Mouse (Mus musculus) MEL (cell line): ENCODE measurements around the gene Epb41l2. TPM values are rescaled to one million over a fixed set of nuclear protein-coding genes. Genes with fewer than 3 reads are reported as not detected.

Source experiments
- DNase-seq: peaks from one replicate; pipeline ENCODE4 v3.0.0; 2011; ENCODE audit warnings: low read depth, low spot score
- H3K27ac ChIP-seq: 2 replicates; pipeline ENCODE4 v1.5.1; 2012; ENCODE audit warnings: low read depth, mild to moderate bottlenecking, control low read depth, low read length, moderate library complexity; ENCODE audit not compliant: control insufficient read depth
- H3K27me3 ChIP-seq, 2 experiments: fragments of 150-350 bp in 1 of 2; sonication (generic) in 1 of 2; 2 replicates each; pipeline ENCODE4 v1.6.1; 2012; ENCODE audit warnings: low read length in 2 of 2, mild to moderate bottlenecking in 2 of 2, improper control_type of control experiment in 1 of 2, moderate library complexity in 1 of 2; ENCODE audit not compliant: insufficient read depth in 2 of 2, control insufficient read depth in 1 of 2
- H3K36me3 ChIP-seq, 2 experiments: 2 replicates each; pipeline ENCODE4 v1.6.1; 2012 to 2014; ENCODE audit warnings: low read length in 2 of 2, improper control_type of control experiment in 1 of 2, inconsistent platforms in 1 of 2, mild to moderate bottlenecking in 1 of 2; ENCODE audit not compliant: insufficient read depth in 2 of 2, control insufficient read depth in 1 of 2
- H3K4me1 ChIP-seq, 2 experiments: fragments of 150-350 bp in 1 of 2; sonication (generic) in 1 of 2; 2 replicates each; pipeline ENCODE4 v1.6.1; 2012; ENCODE audit warnings: low read length in 2 of 2, improper control_type of control experiment in 1 of 2, mild to moderate bottlenecking in 1 of 2; ENCODE audit not compliant: insufficient read depth in 2 of 2, control insufficient read depth in 1 of 2
- H3K4me3 ChIP-seq, 2 experiments: fragments of 150-350 bp in 1 of 2; sonication (generic) in 1 of 2; 2 replicates each; pipeline ENCODE4 v1.5.1; 2012; ENCODE audit warnings: low read depth in 2 of 2, low read length in 2 of 2, mild to moderate bottlenecking in 2 of 2, moderate library complexity in 2 of 2, control low read depth in 1 of 2, improper control_type of control experiment in 1 of 2; ENCODE audit not compliant: control insufficient read depth in 1 of 2, insufficient read depth in 1 of 2
- H3K79me2 ChIP-seq: 2 replicates; pipeline ENCODE4 v1.6.1; 2012; ENCODE audit warnings: mild to moderate bottlenecking, low read length, moderate library complexity; ENCODE audit not compliant: control insufficient read depth, poor library complexity, insufficient read depth
- H3K9ac ChIP-seq: 2 replicates; pipeline ENCODE4 v1.6.1; 2012; ENCODE audit warnings: low read depth, mild to moderate bottlenecking, control low read depth, low read length, moderate library complexity; ENCODE audit not compliant: control insufficient read depth, poor library complexity, severe bottlenecking
- H3K9me3 ChIP-seq: fragments of 150-350 bp; sonication (generic); replicated peaks from 2 replicates; pipeline ENCODE4 v1.6.1; 2012; ENCODE audit warnings: mild to moderate bottlenecking, low read length, improper control_type of control experiment, moderate library complexity; ENCODE audit not compliant: insufficient read depth
- BHLHE40 ChIP-seq: IDR thresholded peaks from 2 replicates; pipeline ENCODE4 v1.6.1; 2012; ENCODE audit warnings: low read depth, mild to moderate bottlenecking, inconsistent platforms, low read length, improper control_type of control experiment, borderline replicate concordance
- CHD1 ChIP-seq: IDR thresholded peaks from 2 replicates; pipeline ENCODE4 v1.6.1; 2012; ENCODE audit warnings: low read depth, mild to moderate bottlenecking, inconsistent platforms, low read length, improper control_type of control experiment
- ELF1 ChIP-seq: IDR thresholded peaks from 2 replicates; pipeline ENCODE4 v1.6.1; 2014; ENCODE audit warnings: low read depth, mild to moderate bottlenecking, inconsistent platforms, low read length, improper control_type of control experiment, moderate library complexity
- ETS1 ChIP-seq: IDR thresholded peaks from 2 replicates; pipeline ENCODE4 v1.6.1; 2012; ENCODE audit warnings: low read depth, mild to moderate bottlenecking, inconsistent platforms, low read length, improper control_type of control experiment, moderate library complexity
- GABPA ChIP-seq: IDR thresholded peaks from 2 replicates; pipeline ENCODE4 v1.6.1; 2012; ENCODE audit warnings: low read depth, mild to moderate bottlenecking, inconsistent platforms, low read length, improper control_type of control experiment, moderate library complexity
- MAX ChIP-seq: IDR thresholded peaks from 2 replicates; pipeline ENCODE4 v1.6.1; 2011; ENCODE audit warnings: low read length, improper control_type of control experiment
- MYB ChIP-seq: IDR thresholded peaks from 2 replicates; pipeline ENCODE4 v1.6.1; 2011; ENCODE audit warnings: mild to moderate bottlenecking, low read depth, low read length, improper control_type of control experiment
- SIN3A ChIP-seq: IDR thresholded peaks from 2 replicates; pipeline ENCODE4 v1.6.1; 2012; ENCODE audit warnings: low read length, improper control_type of control experiment, inconsistent platforms
- SMC3 ChIP-seq: IDR thresholded peaks from 2 replicates; pipeline ENCODE4 v1.6.1; 2011; ENCODE audit warnings: low read depth, low read length, improper control_type of control experiment
- TAL1 ChIP-seq: IDR thresholded peaks from 2 replicates; pipeline ENCODE4 v1.6.1; 2012; ENCODE audit warnings: mild to moderate bottlenecking, inconsistent platforms, low read length, moderate library complexity, mixed read lengths
- TBP ChIP-seq: IDR thresholded peaks from 2 replicates; pipeline ENCODE4 v1.8.0; 2011; ENCODE audit warnings: low read depth, low read length, improper control_type of control experiment
- UBTF ChIP-seq: IDR thresholded peaks from 2 replicates; pipeline ENCODE4 v1.6.1; 2012; ENCODE audit warnings: low read depth, mild to moderate bottlenecking, inconsistent platforms, low read length, improper control_type of control experiment, moderate library complexity, borderline replicate concordance; ENCODE audit not compliant: insufficient read depth
- USF1 ChIP-seq: IDR thresholded peaks from 2 replicates; pipeline ENCODE4 v1.6.1; 2014; ENCODE audit warnings: low read depth, mild to moderate bottlenecking, inconsistent platforms, low read length, improper control_type of control experiment, moderate library complexity
- ZC3H11A ChIP-seq: IDR thresholded peaks from 2 replicates; pipeline ENCODE4 v1.6.1; 2012; ENCODE audit warnings: low read depth, mild to moderate bottlenecking, inconsistent platforms, low read length, improper control_type of control experiment
- ZKSCAN1 ChIP-seq: IDR thresholded peaks from 2 replicates; pipeline ENCODE4 v1.6.1; 2012; ENCODE audit warnings: low read depth, mild to moderate bottlenecking, inconsistent platforms, low read length, improper control_type of control experiment, moderate library complexity
- polyA plus RNA-seq, 2 experiments: library from polyadenylated mRNA; stranded (reverse) in 1 of 2; unstranded in 1 of 2; fragments of >175 nt in 1 of 2; fragments of >200 nt in 1 of 2; gene quantifications; 2 replicates each; pipeline versions ENCODE4 v1.2.1 to v1.2.4; 2012; ENCODE audit warnings: low replicate concordance in 2 of 2, low read depth in 1 of 2; ENCODE audit not compliant: insufficient read length in 2 of 2, insufficient read depth in 1 of 2, missing spikeins in 1 of 2
- total RNA-seq: library from RNA; depleted of rRNA; stranded (reverse); fragments of 300-350 nt; gene quantifications from 2 replicates; pipeline ENCODE4 v1.2.3, GENCODE M21; 2012

Gene Epb41l2
- total and polyA plus RNA-seq, 3 experiments: 4.7 to 23.7 TPM; not detected in 1

DNA sequence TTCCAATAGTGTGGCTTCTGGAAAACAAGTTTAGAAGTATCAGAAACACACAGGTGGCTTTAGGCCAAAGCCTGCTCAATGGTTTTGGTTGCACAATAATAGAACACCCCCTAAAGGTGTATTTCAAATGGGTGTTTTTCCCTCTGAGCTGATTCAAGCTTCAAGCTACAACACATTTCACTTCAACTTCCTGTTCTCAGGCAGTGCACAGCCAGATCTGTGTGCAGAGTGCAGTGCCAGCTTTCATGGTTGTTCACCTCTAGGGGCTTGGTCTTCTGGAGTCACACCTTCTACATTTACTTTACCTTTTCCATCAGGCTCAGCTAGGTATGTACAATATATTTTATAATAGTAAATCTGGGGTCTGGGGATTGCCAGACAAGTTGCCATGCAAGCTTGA, 16.8 kb upstream of the Epb41l2 start:
- H3K27ac ChIP-seq: no peak overlapping the region
- DNase-seq: no peak
- H3K4me3 ChIP-seq: no peak overlapping the region
- no peaks in the 10 kb centered on the region for H3K36me3 ChIP-seq
- no peaks in the 10 kb centered on the region for H3K79me2 ChIP-seq
- H3K27me3 ChIP-seq: no peaks in the 10 kb centered on the region
- no peak overlapping the region for H3K9ac ChIP-seq
- no peaks in the 10 kb centered on the region for H3K9me3 ChIP-seq
- TF ChIP-seq TAL1: no peak
- no peak for TF ChIP-seq SIN3A
- TF ChIP-seq SMC3: no peak
- TF ChIP-seq, all 39 proteins: peak for 0
- no peaks in the 10 kb centered on the region for H3K4me1 ChIP-seq

DNA sequence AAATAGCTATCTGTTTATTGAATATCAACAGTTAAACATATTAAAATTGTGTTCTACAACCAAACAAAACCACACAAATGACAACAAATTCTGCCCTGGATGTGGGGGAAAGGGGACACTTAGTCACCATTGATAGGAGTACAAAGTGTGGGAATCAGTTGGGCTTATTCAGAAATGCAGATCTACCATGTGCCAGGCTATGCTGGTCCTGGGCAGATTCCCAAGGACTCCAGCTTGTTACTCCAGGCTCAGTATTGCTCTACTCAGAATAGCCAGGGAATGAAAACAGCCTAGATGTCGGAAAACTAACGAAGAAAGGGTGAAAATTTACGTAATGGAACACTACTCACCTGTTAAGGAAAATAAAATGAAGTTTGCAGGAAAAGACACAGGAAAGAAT, 5.7 kb upstream of the Epb41l2 start:
- Histone ChIP-seq H3K79me2 (no peaks in the 10 kb centered on the region), H3K9ac (no peak overlapping the region), H3K4me1 (no peaks in the 10 kb centered on the region), H3K36me3 (no peaks in the 10 kb centered on the region), H3K27ac (no peak overlapping the region), H3K4me3 (no peak overlapping the region), H3K9me3 (no peaks in the 10 kb centered on the region), H3K27me3 (peaks cover 0 to 3% of the 10 kb centered on the region in 2 experiments; a peak in 2 of 4 replicates)
- DNase-seq: no peak
- TF ChIP-seq UBTF (no peak), CHD1 (no peak), TBP (no peak), MYB (no peak), BHLHE40 (no peak), ZC3H11A (no peak), USF1 (no peak), SIN3A (no peak), ZKSCAN1 (no peak)

DNA sequence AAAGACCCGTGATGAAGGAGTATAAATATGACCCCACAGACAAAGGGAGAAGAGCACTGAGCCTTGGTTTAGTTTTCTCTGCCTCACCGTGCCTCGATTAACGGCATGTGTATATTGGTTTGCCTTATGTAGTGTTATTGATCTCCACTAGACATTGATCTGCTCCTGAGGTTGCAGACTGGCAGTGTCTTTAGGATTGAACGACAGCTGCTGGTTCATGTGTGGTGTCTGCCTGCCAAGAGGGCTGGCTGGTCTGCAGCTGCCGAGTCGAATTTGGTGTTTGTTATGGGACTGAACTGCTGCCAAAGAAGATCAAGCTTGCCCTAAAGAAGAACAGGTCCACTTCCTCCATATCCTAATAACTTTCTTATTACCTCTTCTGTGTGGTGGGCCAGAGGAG, 5.2 kb upstream of the Epb41l2 start:
- Histone ChIP-seq H3K9me3 (no peaks in the 10 kb centered on the region), H3K9ac (no peak overlapping the region), H3K4me3 (no peak overlapping the region), H3K4me1 (no peaks in the 10 kb centered on the region), H3K36me3 (no peaks in the 10 kb centered on the region), H3K27me3 (peaks cover 0 to 3% of the 10 kb centered on the region in 2 experiments; a peak in 2 of 4 replicates), H3K79me2 (no peaks in the 10 kb centered on the region), H3K27ac (no peak overlapping the region)
- TF ChIP-seq SIN3A (no peak), MAX (no peak), ELF1 (no peak), USF1 (no peak), GABPA (no peak), TAL1 (no peak), ETS1 (no peak)
- no peak for DNase-seq
